Mouse (Mus musculus) cerebellum, postnatal 36 days (tissue): ENCODE measurements around the gene Dqx1.
A peak's percentile ranks its signal among the peaks of the same experiment; 100 is the strongest.

Experiments
- DNase-seq, 2 experiments: peaks; one replicate each; pipeline ENCODE4 v3.0.0; 2021 to 2022; ENCODE audit warnings: mixed read lengths in 2 of 2

Gene Dqx1

DNA sequence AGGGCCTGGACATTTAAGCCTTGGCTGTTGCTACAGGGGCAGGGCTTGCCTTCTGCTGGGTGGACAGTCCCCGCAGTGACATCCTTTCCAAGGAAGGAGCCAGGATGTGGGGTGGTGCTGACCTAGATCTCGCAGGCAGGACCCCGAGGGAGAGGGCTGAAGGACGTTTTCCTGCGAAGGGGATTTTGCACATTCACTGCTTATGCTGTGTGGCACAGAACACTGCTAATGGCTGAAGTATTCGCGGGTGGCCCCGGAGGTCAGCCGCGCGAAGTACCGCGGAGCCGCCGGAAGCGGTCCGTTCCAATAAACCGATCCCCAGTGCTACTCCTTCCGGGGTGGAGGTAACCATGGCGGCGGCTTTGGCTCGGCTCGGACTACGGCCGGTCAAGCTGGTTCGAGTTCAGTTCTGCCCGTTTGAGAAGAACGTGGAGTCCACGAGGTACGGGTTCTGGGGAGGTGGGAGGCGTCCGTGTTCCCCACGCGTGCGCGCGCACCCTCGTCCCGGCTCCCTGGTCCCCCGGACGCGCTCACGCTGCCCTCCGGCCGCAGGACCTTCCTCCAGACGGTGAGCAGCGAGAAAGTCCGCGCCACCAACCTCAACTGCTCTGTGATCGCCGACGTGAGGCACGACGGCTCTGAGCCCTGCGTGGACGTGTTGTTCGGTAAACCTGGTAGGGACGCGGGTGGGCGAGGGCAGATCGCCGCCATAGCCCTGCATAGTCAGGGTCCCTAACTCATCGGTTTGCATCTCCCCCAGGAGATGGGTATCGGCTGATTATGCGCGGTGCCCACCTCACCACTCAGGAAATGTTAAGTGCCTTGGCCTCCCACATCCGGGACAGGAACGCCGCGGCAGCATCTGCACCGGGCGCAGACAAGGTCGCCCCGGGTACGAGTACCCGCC is 51.4 kb downstream of the Dqx1 start, which contains the start of gene Mrpl53:
Mrpl53 (plus strand) TSS at position 279 of the 907 bp plus-strand sequence.
- peak; percentile 84 to 86 for DNase-seq

DNA sequence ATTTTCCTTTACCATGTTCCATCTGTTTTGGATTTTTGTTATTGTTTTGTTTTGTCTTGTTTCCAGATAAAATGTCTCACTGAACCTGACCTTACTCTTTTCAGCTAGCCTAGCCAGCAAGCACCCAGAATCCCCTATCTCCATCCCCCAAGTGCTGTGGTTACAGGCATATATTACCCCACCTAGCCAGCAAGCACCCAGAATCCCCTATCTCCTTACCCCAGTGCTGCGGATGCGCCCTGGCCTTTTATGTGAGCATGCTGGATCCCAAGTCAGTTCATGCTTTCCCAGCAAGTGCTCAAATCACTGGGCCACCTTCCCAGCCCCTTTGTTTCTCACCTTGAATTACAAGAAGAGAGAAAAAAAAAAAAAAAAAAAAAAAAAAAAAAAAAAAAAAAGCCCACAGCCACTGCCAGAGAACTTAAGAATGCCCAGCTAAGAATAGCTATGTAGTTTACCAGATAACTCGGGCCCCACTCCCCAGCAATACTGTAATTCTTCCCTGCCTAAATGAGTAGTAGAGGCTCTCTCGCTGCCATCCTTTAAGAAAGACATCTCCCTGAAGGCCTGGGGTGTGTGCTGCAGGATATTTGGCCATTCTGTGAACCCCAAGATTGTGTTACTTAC is 54.0 kb downstream of the Dqx1 start:
- no peak for DNase-seq

DNA sequence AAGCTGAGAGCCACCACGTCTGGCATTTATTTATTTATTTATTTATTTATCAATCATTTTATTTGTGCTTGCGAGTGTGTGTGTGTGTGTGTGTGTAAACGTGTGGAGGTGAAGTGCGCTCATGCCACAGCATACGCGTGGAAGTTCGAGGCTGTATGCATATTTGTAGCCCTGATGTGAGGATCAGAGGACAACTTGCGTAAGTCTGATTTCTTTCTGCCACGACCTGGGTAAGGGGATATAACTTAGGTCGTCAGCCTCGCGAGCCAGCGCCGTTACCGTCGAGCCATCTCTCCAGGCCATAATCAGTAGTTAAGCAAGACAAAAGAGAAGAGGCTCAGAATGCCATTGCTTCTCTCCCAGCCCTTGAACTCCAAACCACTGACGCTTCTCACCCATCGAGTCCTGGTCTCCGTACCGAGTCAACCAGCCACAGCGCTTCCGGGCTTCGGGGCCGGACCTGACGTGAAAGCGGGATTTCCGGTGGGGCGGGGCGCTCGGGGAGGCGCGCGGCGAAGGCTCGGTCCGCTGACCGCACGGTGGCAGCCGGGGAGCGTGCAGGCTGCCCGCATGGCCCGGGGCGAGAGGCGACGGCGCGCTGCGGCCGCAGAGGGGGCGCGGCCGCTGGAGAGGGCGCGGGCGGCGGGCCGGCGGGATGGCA is 57.5 kb downstream of the Dqx1 start, which contains the start of gene Mogs:
Mogs (plus strand) TSS at position 486 of the 661 bp plus-strand sequence.
- DNase-seq: peak; percentile 88 to 94

DNA sequence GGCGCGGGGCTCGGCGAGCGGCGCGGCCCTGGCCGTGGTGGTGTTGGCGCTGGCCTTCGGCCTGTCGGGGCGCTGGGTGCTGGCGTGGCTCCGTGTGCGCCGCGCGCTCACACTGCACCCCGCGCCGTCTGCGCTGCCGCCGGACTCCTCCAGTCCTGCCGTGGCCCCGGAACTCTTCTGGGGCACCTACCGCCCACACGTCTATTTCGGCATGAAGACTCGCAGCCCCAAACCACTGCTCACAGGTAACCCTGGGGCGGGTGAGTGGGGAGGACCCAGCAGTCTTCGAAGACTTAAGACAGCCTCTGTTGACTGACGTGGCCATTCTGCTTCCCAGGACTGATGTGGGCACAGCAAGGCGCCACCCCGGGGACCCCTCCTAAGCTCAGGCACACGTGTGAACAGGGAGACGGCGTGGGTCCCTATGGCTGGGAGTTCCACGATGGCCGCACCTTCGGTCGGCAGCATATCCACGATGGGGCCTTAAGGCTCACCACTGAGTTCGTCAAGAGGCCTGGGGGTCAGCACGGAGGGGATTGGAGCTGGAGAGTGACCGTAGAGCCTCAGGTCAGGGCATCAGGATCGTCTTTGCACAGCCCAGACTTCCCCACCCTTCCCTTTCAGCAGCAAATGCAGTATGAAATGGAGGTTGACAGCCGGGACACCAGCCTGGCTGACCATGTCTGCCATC is 58.2 kb downstream of the Dqx1 start:
- DNase-seq: peak in 1 of 2 experiments; percentile 32

DNA sequence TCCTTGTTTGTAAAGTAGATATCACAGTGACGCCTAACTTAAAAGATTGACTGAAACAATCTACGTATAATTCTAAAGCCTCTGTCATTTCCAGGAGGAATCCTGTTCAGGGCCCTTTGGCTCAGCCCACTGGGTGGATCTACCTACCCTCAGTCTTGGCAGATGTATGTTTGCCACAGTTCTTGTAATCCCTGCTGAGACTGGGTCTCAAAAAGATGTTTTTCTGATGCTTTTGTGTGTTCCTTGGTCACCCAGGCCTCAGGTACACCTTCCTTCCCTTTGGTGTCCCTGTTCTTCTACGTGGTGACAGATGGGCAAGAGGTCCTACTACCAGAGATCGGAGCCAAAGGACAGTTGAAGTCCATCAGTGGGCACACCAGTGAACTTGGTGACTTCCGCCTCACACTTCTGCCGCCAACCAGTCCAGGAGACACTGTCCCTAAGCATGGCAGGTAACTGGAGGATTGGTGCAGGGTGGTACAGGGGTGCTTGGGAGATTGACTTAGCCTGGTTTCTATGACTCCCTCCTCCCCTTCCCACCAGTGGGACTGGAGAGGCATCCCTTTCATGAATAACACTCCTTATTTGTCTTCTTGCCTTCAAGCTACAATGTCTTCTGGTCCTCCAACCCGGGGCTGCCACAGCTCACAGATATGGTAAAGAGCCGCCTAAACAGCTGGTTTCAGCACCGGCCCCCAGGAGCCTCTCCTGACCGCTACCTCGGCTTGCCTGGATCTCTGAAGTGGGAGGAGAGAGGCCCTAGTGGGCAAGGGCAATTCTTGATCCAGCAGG is 58.9 kb downstream of the Dqx1 start:
- no peak for DNase-seq
